Mouse (Mus musculus) c-Kit-negative CD71-positive TER-119-positive erythroid progenitor cells, embryonic 14.5 days (primary cell): Measurements from ENCODE around the gene Egfl8.

Experiments used
- DNase-seq: peaks from one replicate; pipeline ENCODE4 v3.0.0-alpha.2; 2013; ENCODE audit warnings: low read depth, low spot score

Gene Egfl8

GRCm38 (mm10) chr17:34615871-34616270 lies at the start of gene Egfl8:
TSS of gene Egfl8 (minus strand) at chr17:34615971.
- DNase-seq = no peak

- DNase-seq = no peak
These were observed 48.7 kb upstream of the Egfl8 start for GRCm38 (mm10) chr17:34664472-34664871.

GRCm38 (mm10) chr17:34663558-34663957 lies 47.8 kb upstream of the Egfl8 start:
- DNase-seq = no peak

- DNase-seq = no peak
These were observed 47.2 kb upstream of the Egfl8 start for GRCm38 (mm10) chr17:34662978-34663377.

- no peak for DNase-seq
These were observed 46.7 kb upstream of the Egfl8 start for GRCm38 (mm10) chr17:34662468-34662867.

GRCm38 (mm10) chr17:34661121-34661591 lies 45.4 kb upstream of the Egfl8 start:
- DNase-seq = no peak

GRCm38 (mm10) chr17:34660259-34660820 lies 44.6 kb upstream of the Egfl8 start:
- DNase-seq = no peak

- DNase-seq = no peak
These were observed 44.1 kb upstream of the Egfl8 start for GRCm38 (mm10) chr17:34659897-34660214.

GRCm38 (mm10) chr17:34659181-34659896 lies 43.6 kb upstream of the Egfl8 start:
- no peak for DNase-seq

GRCm38 (mm10) chr17:34658591-34658990 lies 42.8 kb upstream of the Egfl8 start:
- no peak for DNase-seq

GRCm38 (mm10) chr17:34658145-34658544 lies 42.4 kb upstream of the Egfl8 start:
- no peak for DNase-seq

- DNase-seq = no peak
These were observed 41.5 kb upstream of the Egfl8 start for GRCm38 (mm10) chr17:34657271-34657670.

GRCm38 (mm10) chr17:34656666-34657065 lies 40.9 kb upstream of the Egfl8 start:
- no peak for DNase-seq

- DNase-seq = no peak
These were observed 39.8 kb upstream of the Egfl8 start for GRCm38 (mm10) chr17:34655581-34655991.

GRCm38 (mm10) chr17:34655160-34655559 lies 39.4 kb upstream of the Egfl8 start:
- DNase-seq = no peak

GRCm38 (mm10) chr17:34654392-34654791 lies 38.6 kb upstream of the Egfl8 start:
- no peak for DNase-seq

- peak; percentile 47 for DNase-seq
These were observed 38.0 kb upstream of the Egfl8 start for GRCm38 (mm10) chr17:34653746-34654285.

GRCm38 (mm10) chr17:34652985-34653384 lies 37.2 kb upstream of the Egfl8 start:
- no peak for DNase-seq

- no peak for DNase-seq
These were observed 36.8 kb upstream of the Egfl8 start for GRCm38 (mm10) chr17:34652546-34652945.

- DNase-seq = no peak
These were observed 35.9 kb upstream of the Egfl8 start for GRCm38 (mm10) chr17:34651507-34652221.

GRCm38 (mm10) chr17:34650781-34651180 lies 35.0 kb upstream of the Egfl8 start:
- DNase-seq = no peak

GRCm38 (mm10) chr17:34649106-34649864 lies 33.5 kb upstream of the Egfl8 start:
- DNase-seq = no peak
